Mouse (Mus musculus) brain, adult 2 months (tissue): ENCODE data around the gene Bbs5.
A peak's percentile ranks its signal among the peaks of the same experiment; 100 is the strongest.
"Not testable (repeated sequence)": the region's sequence is repeated elsewhere in the genome, so short reads cannot be mapped to it uniquely, and the experiment has no call there.

ENCODE experiments used
- DNase-seq: peaks from one replicate; pipeline ENCODE4 v3.0.0; 2011; ENCODE audit warnings: low read depth, low spot score

The Bbs5 gene

DNA sequence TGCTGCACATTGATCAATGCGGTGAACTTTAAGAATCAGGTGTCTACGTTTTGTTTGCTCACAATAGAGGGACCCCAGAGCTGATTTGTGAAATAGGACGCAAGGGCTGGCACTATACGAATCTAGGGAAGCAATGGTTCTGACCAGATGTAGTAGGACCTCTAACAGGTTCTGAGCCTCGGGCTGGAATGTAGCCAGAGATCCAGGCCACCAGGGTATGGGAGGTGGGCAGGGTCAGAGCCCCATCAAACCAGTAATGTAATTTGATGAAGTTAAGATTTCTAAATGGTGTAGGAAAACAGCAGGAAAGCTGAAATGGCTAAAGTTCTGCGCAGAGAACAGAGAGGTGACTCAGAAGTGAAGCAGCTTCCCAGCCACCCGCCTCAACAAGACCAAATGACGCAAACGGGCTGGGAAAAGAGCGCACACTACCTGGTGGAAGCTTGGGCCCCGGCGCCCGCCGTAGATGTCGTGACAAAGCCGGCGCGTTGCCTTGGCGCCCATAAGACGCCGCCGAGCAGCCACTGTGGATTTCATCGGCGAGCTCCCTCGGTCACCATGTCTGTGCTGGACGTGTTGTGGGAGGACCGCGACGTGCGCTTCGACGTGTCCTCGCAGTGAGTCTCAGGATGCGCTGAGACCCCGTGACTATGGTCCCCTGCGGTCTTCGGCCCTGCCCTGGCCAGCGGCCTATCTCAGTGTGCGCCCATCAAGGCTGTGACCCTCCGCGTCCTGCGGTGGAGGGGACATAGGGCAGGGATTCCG is at the start of gene Bbs5:
Gene Bbs5 (plus strand): TSS at position 446 of the 765 bp plus-strand sequence.
- DNase-seq: peak; percentile 98

DNA sequence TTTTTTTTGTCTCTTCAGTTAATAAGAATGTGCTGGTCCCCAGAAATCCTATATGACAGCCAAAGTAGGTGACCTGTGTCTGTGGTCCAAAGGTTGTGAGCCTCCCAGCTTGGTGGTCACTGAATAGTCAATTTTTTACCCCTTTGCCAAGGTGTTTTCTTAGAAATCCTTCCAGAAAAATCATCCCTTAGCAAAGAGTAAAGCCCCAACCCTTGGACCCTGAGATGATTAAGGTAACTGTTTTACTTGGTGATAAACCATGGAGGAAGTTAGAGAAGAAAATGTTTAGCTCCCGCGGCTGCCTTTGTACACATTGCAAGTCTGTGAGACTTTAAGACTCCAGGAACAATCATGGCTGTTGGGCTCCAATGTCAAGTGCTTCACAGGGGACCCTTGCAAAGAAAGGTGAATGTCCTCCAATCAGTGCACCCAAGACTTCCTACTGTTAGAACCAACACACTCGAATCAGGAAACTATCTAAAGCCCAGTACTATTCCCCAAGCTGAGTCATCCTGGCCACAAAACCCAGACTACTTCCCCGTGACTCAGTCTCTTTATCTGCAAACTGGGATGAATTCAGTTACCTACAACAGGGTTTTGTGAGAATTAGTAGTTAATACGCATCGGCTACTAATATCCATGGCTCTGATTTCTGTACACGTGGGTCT is 43.1 kb upstream of the Bbs5 start:
- no peak for DNase-seq

DNA sequence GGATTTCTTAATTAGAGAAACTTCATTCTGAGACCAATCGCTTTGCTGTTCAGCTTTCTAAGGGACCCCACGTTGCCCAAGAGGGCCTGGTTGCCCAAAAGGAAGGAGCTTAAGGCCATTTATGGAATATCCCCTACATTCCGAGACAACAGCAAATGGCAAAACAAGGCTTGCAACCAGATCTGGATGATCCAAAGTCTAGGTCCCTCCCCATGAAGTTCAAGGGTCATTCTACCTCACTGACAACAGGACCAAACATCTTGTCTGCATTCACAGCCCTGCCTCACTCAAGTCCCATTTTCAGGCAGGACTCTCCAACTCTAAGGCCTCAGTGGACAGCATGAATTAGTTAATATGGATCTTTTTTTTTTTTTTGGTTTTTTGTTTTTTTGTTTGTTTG is 40.4 kb upstream of the Bbs5 start:
- DNase-seq: no peak

DNA sequence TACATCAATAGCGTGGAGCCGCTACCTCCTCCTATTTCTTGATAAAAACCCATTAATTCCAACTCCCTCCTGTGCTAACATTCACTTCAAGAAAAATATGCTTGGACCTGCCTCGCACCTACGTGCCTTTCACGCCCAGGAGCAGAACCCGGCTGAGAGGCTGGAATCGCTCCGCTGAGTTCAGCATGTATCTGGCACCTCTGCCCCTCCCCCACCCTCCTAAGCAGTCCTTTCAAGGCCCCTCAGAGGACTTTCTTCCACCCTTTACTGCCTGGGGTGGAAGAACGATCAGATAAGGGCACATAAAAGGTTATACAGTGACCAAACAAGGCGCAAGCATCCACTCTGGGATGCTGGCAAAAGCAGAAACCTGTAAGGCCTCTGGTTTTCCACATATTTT is 34.7 kb upstream of the Bbs5 start:
- no peak for DNase-seq

DNA sequence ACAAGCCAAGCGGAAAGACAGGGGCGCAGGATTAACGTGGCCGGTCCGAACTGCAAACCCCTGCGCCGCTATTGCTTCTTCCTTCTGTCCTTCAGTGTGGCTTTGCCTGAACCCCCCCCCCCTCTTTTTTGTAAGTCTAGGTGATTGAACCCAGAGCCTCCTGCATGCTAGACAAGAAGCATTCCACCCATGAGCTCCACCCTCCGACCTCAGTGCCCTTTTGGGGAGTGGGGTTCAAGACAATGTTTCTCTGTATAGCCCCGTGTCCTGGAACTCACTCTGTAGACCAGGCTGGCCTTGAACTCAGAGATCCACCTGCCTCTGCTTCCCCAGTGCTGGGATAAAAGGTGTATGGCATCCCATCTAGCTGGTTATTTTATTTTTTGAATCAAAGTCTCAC is 34.3 kb upstream of the Bbs5 start:
- no peak for DNase-seq

DNA sequence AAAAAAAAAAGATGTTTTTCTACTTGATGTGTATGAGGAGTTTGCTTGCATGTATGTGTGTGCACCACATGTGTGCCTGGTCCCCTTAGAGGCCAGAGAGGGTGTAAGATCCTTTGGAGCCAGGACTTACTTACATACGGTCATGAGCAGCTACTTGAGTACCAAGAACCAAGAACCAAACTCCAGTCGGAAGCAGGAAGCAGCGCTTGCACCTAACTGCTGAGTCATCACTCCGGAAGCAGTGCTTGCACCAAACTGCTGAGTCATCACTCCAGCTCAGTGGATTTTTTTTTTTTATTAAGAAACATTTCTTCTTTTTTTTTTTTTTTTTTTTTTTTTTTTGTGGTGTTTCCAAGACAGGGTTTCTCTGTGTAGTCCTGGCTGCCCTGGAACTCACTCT is 33.7 kb upstream of the Bbs5 start:
- peak; percentile 56 for DNase-seq

DNA sequence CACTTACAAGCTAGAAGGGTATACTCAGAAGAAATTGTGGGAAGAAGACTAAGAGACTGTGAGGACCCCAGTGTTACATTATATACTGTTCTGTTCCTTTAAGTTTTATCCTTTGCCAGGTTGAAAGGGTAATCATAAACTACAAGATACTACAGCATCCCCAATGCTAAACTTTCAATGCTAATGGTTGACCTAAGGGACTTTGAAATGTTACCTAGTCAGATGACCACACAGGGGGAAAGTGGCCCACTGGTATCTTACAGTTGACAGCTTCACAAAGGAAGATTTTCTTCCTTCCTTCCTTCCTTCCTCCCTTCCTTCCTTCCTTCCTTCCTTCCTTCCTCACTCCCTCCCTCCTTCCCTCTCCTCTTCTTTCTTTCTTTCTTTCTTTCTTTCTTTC is 28.6 kb upstream of the Bbs5 start:
- DNase-seq: no peak

DNA sequence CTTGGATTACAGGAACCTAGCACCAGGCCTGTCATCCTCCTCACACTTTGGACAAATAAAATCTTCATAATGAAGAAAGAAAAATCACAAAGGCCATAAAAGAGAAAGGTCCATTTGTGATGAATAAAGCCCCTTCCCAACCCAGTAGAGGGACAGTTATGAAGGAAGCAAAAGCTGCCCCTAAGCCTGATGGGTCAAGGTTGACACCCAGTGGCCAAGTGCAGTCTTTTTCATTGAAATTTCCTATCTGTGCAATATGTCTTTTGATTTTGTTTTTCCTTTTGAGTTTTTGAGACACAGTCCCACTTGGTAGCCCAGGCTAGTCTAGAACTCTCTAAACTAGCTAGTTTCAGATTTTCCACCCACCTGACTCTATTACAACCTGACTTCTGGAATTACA is 27.7 kb upstream of the Bbs5 start:
- DNase-seq: no peak

DNA sequence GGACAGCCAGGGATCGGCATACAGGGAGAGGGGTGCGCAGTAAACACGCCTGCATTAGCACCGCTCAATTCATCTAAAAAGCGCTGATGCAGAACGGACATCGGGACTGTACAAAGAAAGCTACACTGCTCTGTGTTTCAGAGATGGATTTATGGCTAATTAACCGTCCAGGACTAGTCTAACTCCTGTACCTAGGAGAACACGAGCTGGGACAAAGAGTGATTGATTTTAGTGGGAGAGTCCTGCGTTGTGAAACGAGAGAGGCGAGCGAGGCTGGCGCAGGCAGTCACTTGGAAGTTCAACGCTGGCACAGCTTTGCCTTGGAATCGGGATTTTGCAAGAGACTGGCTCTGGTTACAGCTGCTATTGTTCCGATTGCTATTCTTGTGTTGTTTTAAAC is 17.8 kb upstream of the Bbs5 start:
- DNase-seq: peak; percentile 14

DNA sequence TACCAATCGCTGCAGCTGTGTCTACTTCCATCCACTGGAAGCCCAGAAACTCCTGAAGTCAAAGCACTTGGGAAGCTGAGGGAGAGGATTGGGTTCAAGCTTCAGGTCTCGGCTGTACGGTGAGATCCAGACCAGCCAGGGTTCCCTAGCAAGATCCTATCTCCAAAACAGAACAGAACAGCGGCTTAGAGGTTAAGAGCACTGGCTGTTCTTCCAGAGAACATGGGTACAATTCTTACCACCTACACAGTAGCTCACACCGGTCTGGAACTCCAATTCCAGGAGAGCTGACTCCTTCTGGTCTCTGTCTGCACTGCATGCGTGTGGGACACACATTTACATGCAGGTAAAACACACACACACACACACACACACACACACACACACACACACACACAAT is 17.1 kb upstream of the Bbs5 start:
- DNase-seq: no peak

DNA sequence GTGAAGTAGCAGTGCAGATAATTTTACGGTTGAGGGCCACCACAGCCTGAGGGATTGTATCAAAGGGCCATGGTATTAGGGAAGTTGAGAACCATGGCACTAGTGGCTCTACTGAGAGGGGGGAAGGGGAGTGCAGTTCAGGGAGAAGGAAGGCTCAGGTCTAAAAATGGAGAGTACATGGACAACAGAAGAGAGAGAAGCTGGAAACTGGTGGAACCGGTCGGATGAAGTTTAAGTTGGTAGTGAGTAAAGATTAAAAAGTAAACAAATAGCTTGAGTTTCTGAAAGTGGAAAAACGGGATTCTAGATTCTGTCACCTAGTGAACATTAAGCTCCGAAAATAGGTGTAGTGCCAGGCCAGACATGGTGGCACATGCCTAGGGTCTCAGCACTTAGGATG is 16.2 kb upstream of the Bbs5 start:
- no peak for DNase-seq

DNA sequence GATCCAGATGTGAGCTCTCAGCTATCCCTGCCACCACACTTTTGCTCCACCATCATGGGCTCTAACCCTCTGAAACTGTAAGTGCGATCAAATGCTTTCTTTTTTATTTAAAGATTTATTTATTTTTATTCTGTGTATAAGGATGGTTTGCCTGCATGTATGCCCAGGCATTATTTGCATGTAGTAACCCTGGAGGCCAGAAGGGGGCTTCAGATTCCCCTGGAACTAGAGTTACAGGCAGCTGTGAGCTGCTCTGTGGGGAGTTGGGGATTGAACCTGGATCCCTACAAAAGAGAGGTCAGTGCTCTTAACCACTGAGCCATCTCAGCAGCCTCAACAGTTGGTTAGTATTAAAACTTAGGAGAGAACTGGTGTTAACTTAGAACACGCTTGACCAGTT is 15.5 kb upstream of the Bbs5 start:
- DNase-seq: no peak

DNA sequence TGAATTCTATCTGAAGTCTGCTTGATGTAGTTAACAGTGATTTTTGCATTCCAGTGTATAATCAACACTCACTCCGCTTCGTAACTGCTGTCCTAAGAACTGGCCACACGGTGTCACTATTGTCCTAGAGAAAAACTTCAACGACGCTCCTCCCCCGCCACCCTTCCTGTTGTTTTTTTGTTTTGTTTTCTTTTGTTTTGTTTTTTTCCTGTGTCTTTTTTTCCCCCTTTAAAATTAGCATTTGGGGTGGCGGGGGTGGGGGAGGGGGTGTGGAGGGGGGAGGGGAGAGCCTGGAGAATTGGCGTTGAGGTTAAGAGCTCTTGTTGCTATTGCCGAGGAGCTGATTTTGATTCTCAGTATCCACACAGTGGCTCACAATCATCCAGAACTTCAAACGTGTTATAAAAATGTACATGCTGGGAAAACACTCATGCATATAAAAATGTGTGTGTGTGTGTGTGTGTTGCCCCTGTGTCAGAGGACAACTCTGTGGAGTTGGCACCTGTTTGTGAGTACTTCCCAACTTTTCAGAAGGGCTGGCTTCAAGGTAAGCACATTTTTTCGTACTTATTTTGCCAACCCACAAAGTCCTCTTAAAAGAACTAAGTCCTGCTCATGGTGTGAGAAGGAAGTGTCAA is 11.8 kb upstream of the Bbs5 start:
- DNase-seq: peak; percentile 73

DNA sequence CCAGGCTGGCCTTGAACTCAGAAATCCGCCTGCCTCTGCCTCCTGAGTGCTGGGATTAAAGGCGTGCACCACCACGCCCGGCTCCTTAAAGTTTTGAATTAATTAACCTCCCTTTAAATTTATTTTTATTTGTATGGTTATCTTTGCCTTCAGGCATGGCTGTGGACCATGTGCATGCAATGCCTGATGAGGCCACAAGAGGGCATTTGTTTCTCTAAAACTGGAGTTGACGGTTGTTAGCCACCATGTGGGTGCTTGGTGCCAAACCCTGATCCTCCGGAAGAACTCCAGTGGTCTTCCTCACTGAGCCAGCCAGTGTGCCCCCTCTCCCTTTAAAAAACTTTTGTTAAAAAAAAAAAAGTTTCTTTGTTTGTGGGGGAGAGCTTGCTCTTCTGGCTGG is 11.2 kb upstream of the Bbs5 start:
- DNase-seq: peak; percentile 14

DNA sequence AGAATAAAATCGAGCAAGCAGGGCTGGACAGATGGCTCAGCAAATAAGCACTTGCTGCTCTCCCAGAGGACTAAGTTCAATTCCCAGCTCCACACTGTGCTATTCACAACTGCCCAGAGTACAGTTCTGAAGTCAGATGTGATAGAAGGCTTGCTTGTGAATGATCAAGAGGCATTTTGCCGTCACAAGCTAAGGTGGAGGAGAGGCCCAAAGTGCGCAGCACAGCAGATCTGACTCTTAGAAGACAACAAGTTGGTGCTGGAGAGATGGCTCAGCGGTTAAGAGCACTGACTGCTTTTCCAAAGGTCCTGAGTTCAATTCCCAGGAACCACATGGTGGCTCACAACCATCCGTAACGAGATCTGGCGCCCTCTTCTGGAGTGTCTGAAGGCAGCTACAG is 9.0 kb upstream of the Bbs5 start:
- DNase-seq: not testable (repeated sequence)

DNA sequence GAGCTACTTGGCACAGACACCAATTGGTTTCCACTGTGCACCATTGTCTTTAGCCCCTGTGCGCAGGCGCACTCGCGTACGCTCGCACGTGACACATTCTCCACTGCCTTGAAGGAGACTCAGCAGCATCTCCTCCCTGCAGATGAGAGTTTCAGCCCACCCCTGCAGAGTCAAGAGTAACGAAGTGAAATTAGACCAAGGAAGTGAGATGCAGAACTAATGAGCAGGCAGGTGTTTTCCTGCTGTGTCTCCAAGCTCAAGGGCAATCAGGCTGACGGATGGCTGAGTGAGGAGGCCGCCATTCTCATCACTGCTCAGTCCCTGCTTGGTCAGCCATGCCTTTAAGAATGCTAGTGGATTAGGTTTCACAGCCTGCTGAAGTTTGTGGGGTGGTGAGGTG is 6.9 kb upstream of the Bbs5 start:
- peak; percentile 48 for DNase-seq

DNA sequence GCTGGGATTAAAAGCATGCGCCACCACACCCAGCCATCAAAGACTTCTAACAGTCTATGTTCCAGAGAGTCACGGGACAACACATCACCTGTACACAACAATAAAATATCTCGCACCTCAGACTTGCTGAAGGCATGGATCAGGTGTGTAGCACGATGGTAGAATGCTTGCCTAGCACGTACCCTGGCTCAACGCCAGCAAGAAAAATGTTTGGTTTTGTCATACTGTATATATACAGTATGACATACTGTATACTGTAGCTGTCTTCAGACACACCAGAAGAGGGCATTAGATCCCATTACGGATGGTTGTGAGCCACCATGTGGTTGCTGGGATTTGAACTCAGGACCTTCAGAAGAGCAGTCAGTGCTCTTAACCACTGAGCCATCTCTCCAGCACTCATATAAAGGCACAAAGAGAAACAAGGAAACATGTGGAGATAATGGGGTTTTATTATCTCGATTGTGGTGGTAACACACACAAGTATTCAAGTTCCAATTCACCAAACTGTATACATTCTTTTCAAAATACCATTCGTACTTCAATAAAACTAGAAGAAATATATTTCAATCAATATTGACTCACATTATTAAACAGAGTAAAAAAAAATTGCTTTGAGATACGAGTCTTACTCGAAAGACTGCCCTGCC is 1.9 kb upstream of the Bbs5 start:
- no peak for DNase-seq

DNA sequence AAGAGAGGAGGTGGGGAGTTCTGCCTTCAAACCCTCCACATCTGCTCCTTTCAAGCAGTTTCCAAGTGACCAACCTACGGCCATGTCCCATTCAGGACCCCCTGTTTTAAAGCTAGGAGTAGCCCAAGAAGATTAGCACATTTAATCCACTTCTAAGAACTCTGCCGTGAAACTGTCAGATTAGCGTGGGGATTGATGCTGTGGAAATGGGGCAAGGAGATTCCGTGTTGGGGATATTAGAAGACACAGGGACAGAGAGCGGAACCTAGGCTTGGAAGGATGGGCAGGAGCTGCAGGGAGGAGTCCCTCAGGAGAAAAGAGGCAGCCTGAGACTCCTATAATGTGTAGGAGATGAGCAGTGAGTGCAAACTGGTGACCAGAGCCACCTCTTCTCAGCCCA is 2.7 kb downstream of the Bbs5 start:
- no peak for DNase-seq

DNA sequence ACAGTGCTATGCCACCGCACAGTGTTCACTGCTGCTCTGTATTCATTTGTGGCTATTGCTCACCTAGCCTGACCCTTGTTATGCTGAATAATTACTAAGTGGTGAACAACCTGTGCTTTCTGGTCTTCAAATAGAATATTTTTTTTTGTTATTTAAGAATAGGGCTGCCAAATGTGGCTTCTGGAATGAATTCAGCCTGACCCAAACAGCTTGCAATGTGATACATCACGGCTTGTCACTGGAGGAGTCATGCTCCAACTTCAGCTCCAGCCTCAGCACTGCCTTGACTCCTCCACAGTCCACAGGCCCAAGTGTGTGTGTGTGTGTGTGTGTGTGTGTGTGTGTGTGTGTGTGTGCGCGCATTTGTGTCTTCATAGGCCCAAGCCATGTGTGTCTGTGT is 12.4 kb downstream of the Bbs5 start:
- no peak for DNase-seq

DNA sequence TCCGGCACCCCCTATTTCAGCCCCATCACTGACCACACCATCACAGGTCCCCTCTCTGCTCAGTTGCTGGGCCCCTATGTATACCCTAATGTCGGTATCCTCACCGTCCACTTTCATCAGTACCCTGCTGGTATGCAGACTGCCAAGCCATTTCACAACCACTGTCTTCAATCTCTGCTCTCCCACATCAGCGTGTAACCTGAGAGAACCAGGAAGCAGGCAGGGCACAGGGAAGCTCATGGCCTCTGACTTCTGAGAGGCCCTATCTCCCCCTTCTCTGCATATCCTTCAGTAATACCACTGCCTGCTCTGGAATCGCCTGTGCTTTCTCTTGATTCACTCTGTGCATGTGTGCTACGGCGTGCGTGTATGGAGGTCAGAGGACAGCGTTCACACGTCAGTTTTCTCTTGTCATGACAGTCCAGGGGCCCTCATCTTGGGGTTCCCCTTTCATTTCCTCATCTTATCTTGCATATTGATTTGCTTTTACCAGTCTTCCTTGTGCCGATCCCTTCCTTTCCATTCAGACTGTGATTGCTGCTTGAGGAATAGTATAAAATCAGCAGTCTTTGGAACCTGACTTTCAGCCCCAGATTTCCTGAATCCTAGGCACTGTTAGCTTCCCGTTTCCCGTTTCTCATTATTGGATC is 17.0 kb downstream of the Bbs5 start:
- no peak for DNase-seq

DNA sequence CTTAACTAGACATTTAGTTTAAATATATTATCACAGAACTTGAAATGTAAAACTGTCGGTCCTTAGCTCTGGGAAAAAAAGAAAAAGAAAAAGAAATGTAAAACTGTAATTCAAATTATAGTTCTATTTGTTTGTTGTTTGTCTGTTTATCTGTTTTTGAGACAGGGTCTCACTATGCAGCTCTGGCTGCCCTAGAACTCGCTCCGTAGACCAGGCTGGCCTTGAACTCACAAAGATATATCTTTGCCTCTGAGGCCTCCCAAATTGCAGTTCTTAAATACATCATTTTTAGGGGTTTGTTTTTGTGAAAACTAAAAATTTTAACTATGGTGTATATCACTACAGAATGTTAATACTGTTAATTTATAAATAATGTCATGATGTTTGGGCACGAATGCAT is 20.7 kb downstream of the Bbs5 start:
- no peak for DNase-seq

DNA sequence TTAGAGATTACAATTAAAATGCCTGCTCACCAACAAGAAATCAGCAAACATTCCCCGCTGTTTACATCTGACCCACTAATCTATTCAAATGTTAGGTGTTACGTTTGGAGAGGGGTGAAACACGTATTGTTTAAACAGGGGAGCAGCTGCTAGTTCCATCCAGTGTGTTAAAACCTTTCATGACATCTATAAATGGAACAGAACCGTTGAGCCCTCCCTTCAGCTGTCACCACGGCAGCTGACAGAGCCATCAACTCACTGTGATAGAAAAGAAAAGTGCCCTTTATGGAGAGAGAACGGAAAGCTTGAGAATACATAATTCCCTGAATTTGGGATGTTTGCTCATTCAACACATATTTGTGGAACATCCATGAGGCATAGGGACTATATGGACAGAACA is 21.4 kb downstream of the Bbs5 start:
- DNase-seq: no peak
